Mouse (Mus musculus): Measurements from ENCODE around the gene Clps. TPM values are rescaled to one million over a fixed set of nuclear protein-coding genes. Genes with fewer than 3 reads are reported as not detected.
A peak's percentile ranks its signal among the peaks of the same experiment; 100 is the strongest.

The Clps gene
- polyA plus RNA-seq, 1 experiment from 2014 or later: 51.3 TPM

DNA sequence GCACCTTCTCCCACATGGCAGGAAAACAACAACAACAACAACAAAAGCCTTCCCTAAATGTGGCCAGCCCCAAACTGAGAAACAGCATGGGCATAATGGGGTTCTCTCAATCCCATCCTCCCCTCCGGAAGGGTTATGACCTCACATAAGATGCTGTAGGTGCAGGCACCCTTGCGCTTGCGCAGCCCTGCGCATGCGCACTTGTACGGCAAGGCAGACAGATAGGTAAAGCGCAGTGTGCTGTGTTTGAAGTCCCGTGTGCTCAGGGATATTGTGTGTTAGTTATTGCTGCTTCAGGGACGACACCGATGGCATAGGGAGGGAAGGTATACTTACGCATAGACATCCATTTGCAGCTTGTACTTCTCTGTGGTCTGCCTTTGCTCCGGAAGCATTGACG, 27.2 kb downstream of the Clps start:
- H3K9me3 ChIP-seq (replicated peaks; ENCODE audit: control insufficient read depth, low read length): no peaks in the 10 kb centered on the region
- H3K4me1 ChIP-seq (ENCODE audit: control insufficient read depth, low read depth, low read length): no peaks in the 10 kb centered on the region
- H3K4me3 ChIP-seq (ENCODE audit: low read depth, low read length): no peak overlapping the region
- WGBS (ENCODE audit: insufficient replicate concordance): 78% methylated on average over 13 of the region's 13 CpGs
- H3K36me3 ChIP-seq (ENCODE audit: control insufficient read depth, insufficient read depth): no peaks in the 10 kb centered on the region
- no peak for ATAC-seq (ENCODE audit: low read depth)
- no peak overlapping the region for H3K27ac ChIP-seq (ENCODE audit: low read length)
- H3K4me2 ChIP-seq (ENCODE audit: low read depth, low read length): no peak overlapping the region
- H3K27me3 ChIP-seq (ENCODE audit: control insufficient read depth, insufficient read depth, low read depth, low read length): no peaks in the 10 kb centered on the region
- H3K9ac ChIP-seq (ENCODE audit: low read depth, low read length): no peak overlapping the region

GRCm38 (mm10) chr17:28532557-28532956, 28.0 kb downstream of the Clps start:
- Histone ChIP-seq H3K4me1 (ENCODE audit: control insufficient read depth, low read depth, low read length) (peaks cover 3% of the 10 kb centered on the region), H3K4me2 (ENCODE audit: low read depth, low read length) (no peak overlapping the region), H3K9ac (ENCODE audit: low read depth, low read length) (no peak overlapping the region), H3K4me3 (ENCODE audit: low read depth, low read length) (no peak overlapping the region), H3K9me3 (replicated peaks; ENCODE audit: control insufficient read depth, low read length) (no peaks in the 10 kb centered on the region), H3K27ac (ENCODE audit: low read length) (no peak overlapping the region), H3K27me3 (ENCODE audit: control insufficient read depth, insufficient read depth, low read depth, low read length) (no peaks in the 10 kb centered on the region), H3K36me3 (ENCODE audit: control insufficient read depth, insufficient read depth) (no peaks in the 10 kb centered on the region)
- no peak for ATAC-seq (ENCODE audit: low read depth)
- WGBS (ENCODE audit: insufficient replicate concordance): 62% methylated on average over 7 of the region's 7 CpGs

- WGBS (ENCODE audit: insufficient replicate concordance): 17% methylated on average over 18 of the region's 18 CpGs
- Histone ChIP-seq H3K9me3 (replicated peaks; ENCODE audit: control insufficient read depth, low read length) (no peaks in the 10 kb centered on the region), H3K27ac (ENCODE audit: low read length) (no peak overlapping the region), H3K36me3 (ENCODE audit: control insufficient read depth, insufficient read depth) (no peaks in the 10 kb centered on the region), H3K27me3 (ENCODE audit: control insufficient read depth, insufficient read depth, low read depth, low read length) (no peaks in the 10 kb centered on the region), H3K9ac (ENCODE audit: low read depth, low read length) (no peak overlapping the region), H3K4me3 (ENCODE audit: low read depth, low read length) (no peak overlapping the region), H3K4me2 (ENCODE audit: low read depth, low read length) (no peak overlapping the region), H3K4me1 (ENCODE audit: control insufficient read depth, low read depth, low read length) (peaks cover 6% of the 10 kb centered on the region)
- ATAC-seq (ENCODE audit: low read depth): 0 out of 2 replicates have a peak, but pooled peaks have one; percentile 30
These were observed 28.6 kb downstream of the Clps start for GRCm38 (mm10) chr17:28531946-28532345.

DNA sequence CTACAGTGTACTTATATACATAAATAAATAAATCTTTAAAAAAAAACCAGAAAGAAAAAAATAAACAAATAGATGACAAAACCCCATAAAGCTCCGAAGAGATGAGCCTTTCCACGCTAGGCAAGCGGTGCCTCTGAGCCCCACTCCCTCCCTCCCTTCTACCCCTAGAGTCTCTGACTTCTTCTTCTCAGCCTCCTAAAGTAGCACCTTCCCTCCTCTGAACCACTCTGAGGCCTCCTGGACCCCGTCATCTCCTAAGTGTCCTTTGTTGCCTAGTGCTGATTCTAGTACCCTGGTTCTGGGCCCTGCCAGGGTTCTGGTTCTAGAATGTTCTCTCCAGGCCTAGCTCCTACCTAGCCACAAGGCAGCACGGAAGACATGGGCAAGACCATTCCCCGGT, 30.1 kb downstream of the Clps start, which contains the start of gene Armc12:
Gene Armc12 (plus strand): TSS at position 301 of the 400 bp plus-strand sequence.
- Histone ChIP-seq H3K27me3 (ENCODE audit: control insufficient read depth, insufficient read depth, low read depth, low read length) (no peaks in the 10 kb centered on the region), H3K4me1 (ENCODE audit: control insufficient read depth, low read depth, low read length) (peaks cover 6% of the 10 kb centered on the region), H3K27ac (ENCODE audit: low read length) (no peak within 1 kb of the TSS), H3K4me3 (ENCODE audit: low read depth, low read length) (no peak within 1 kb of the TSS), H3K9ac (ENCODE audit: low read depth, low read length) (no peak within 1 kb of the TSS), H3K36me3 (ENCODE audit: control insufficient read depth, insufficient read depth) (no peaks in the 10 kb centered on the region), H3K4me2 (ENCODE audit: low read depth, low read length) (no peak within 1 kb of the TSS), H3K9me3 (replicated peaks; ENCODE audit: control insufficient read depth, low read length) (no peaks in the 10 kb centered on the region)
- ATAC-seq (ENCODE audit: low read depth): no peak
- 65% methylated on average over 6 of the region's 6 CpGs for WGBS (ENCODE audit: insufficient replicate concordance)

- Histone ChIP-seq H3K36me3 (ENCODE audit: control insufficient read depth, insufficient read depth) (no peaks in the 10 kb centered on the region), H3K9me3 (replicated peaks; ENCODE audit: control insufficient read depth, low read length) (no peaks in the 10 kb centered on the region), H3K9ac (ENCODE audit: low read depth, low read length) (no peak overlapping the region), H3K27ac (ENCODE audit: low read length) (no peak overlapping the region), H3K27me3 (ENCODE audit: control insufficient read depth, insufficient read depth, low read depth, low read length) (no peaks in the 10 kb centered on the region), H3K4me1 (ENCODE audit: control insufficient read depth, low read depth, low read length) (peaks cover 6% of the 10 kb centered on the region), H3K4me3 (ENCODE audit: low read depth, low read length) (no peak overlapping the region), H3K4me2 (ENCODE audit: low read depth, low read length) (no peak overlapping the region)
- ATAC-seq (ENCODE audit: low read depth): no peak
- WGBS (ENCODE audit: insufficient replicate concordance): 50% methylated on average over 4 of the region's 4 CpGs
These were observed 31.4 kb downstream of the Clps start for GRCm38 (mm10) chr17:28529116-28529515.

DNA sequence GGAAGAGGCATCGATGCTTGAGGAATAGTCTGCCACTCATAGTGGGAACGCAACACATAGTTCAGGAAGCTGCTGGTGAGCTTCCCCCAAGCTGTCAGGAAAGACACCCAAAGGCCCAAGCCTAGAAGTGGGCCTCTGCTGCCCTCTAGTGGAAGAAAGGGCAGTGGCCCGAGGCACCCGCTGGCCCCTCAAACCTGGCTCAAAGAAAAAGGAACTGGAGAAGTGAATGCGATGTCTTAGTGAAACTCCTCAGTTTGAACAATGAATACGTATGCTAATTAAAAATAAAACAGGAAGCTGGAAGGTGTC, 32.6 kb downstream of the Clps start:
- no peak overlapping the region for H3K9ac ChIP-seq (ENCODE audit: low read depth, low read length)
- no peak for ATAC-seq (ENCODE audit: low read depth)
- no peaks in the 10 kb centered on the region for H3K36me3 ChIP-seq (ENCODE audit: control insufficient read depth, insufficient read depth)
- H3K9me3 ChIP-seq (replicated peaks; ENCODE audit: control insufficient read depth, low read length): no peaks in the 10 kb centered on the region
- H3K27me3 ChIP-seq (ENCODE audit: control insufficient read depth, insufficient read depth, low read depth, low read length): peaks cover 6% of the 10 kb centered on the region
- peak overlapping the region; percentile 35; the same call in 1 of the 2 replicates for H3K4me2 ChIP-seq (ENCODE audit: low read depth, low read length)
- H3K4me3 ChIP-seq (ENCODE audit: low read depth, low read length): no peak overlapping the region
- peaks cover 6% of the 10 kb centered on the region for H3K4me1 ChIP-seq (ENCODE audit: control insufficient read depth, low read depth, low read length)
- WGBS (ENCODE audit: insufficient replicate concordance): 0% methylated on average over 6 of the region's 6 CpGs
- H3K27ac ChIP-seq (ENCODE audit: low read length): no peak overlapping the region

DNA sequence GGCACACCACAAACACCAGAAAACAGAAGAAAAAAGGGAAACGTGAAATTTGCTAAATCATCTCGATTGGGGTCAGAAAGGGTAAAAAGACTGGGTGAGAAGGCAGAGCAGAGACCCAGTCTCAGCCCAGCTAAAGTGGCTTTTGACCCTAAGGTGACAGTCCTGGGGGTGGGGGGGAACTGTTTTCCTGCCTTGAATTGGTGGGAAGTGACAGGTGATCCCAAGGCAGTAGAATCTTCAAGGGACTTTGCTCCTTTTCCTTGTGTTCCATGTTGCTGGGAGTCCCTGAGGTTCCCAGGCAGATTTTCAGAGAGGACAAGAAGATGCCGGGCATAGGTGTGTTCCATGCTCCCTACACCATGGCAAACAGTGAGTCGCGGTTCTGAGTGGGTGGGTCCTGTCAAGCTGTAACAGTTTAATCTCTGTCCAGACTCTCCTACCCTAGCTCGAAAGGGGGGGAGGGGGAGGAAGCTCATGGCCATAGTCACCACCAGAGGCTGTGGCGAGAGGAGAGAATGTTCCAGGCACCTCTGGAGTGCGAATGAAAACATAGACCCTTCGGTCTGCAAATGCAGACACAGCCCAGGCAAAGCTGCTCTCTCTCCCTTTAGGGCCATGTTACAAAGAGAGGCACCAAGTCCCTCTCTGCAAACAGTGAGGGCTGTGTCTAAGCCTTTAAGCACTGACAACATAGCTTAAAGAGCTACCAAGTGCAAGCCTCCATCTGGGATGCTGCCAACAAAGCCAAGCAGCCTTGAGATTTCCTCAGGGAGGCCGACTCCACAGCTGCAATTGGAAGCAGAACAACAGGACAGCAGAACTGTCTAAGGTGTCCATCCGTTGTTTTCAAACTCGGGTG, 33.2 kb downstream of the Clps start:
- Histone ChIP-seq H3K9me3 (replicated peaks; ENCODE audit: control insufficient read depth, low read length) (no peaks in the 10 kb centered on the region), H3K4me2 (ENCODE audit: low read depth, low read length) (peak overlapping the region; percentile 35; the same call in 1 of the 2 replicates), H3K4me1 (ENCODE audit: control insufficient read depth, low read depth, low read length) (peaks cover 6% of the 10 kb centered on the region), H3K36me3 (ENCODE audit: control insufficient read depth, insufficient read depth) (no peaks in the 10 kb centered on the region), H3K27me3 (ENCODE audit: control insufficient read depth, insufficient read depth, low read depth, low read length) (peaks cover 12% of the 10 kb centered on the region), H3K4me3 (ENCODE audit: low read depth, low read length) (no peak overlapping the region), H3K9ac (ENCODE audit: low read depth, low read length) (no peak overlapping the region), H3K27ac (ENCODE audit: low read length) (no peak overlapping the region)
- ATAC-seq (ENCODE audit: low read depth): no peak
- WGBS (ENCODE audit: insufficient replicate concordance): 26% methylated on average over 12 of the region's 12 CpGs

DNA sequence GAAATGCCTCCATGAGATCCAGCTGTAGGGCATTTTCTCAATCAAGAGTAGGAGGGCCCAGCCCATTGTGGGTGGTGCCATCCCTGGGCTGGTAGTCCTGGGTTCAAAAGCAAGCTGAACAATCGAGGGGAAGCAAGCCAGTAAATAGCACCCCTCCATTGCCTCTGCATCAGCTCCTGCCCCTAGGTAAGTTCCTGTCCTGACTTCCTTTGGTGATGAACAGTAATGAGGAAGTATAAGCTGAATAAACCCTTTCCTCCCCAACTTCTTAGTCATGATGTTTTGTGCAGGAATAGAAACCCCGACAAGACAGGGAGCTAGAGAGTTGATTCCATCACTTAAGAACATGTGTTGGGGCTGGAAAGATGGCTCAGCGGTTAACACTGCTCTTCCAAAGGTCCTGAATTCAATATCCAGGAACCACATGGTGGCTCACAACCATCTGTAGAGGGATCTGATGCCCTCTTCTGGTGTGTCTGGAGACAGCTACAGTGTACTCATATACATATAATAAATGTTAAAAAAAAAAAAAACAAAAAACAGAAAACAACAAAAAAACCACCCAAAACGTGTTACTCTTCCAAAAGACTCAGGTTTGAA, 35.6 kb downstream of the Clps start:
- H3K9ac ChIP-seq (ENCODE audit: low read depth, low read length): no peak overlapping the region
- no peak for ATAC-seq (ENCODE audit: low read depth)
- 28% methylated on average over 4 of the region's 4 CpGs for WGBS (ENCODE audit: insufficient replicate concordance)
- no peak overlapping the region for H3K4me3 ChIP-seq (ENCODE audit: low read depth, low read length)
- no peaks in the 10 kb centered on the region for H3K36me3 ChIP-seq (ENCODE audit: control insufficient read depth, insufficient read depth)
- no peaks in the 10 kb centered on the region for H3K9me3 ChIP-seq (replicated peaks; ENCODE audit: control insufficient read depth, low read length)
- peak overlapping the region; percentile 53 for H3K27ac ChIP-seq (ENCODE audit: low read length)
- H3K4me1 ChIP-seq (ENCODE audit: control insufficient read depth, low read depth, low read length): peaks cover 11% of the 10 kb centered on the region
- H3K4me2 ChIP-seq (ENCODE audit: low read depth, low read length): peak overlapping the region; percentile 70; the same call in 1 of the 2 replicates
- peaks cover 19% of the 10 kb centered on the region for H3K27me3 ChIP-seq (ENCODE audit: control insufficient read depth, insufficient read depth, low read depth, low read length)

- H3K36me3 ChIP-seq (ENCODE audit: control insufficient read depth, insufficient read depth): no peaks in the 10 kb centered on the region
- H3K9me3 ChIP-seq (replicated peaks; ENCODE audit: control insufficient read depth, low read length): no peaks in the 10 kb centered on the region
- H3K4me2 ChIP-seq (ENCODE audit: low read depth, low read length): peak overlapping the region; percentile 70
- H3K27ac ChIP-seq (ENCODE audit: low read length): peak overlapping the region; percentile 53
- peak overlapping the region; percentile 61 for H3K4me3 ChIP-seq (ENCODE audit: low read depth, low read length)
- no peak for ATAC-seq (ENCODE audit: low read depth)
- WGBS (ENCODE audit: insufficient replicate concordance): 49% methylated on average over 23 of the region's 23 CpGs
- peaks cover 19% of the 10 kb centered on the region for H3K27me3 ChIP-seq (ENCODE audit: control insufficient read depth, insufficient read depth, low read depth, low read length)
- no peak overlapping the region for H3K9ac ChIP-seq (ENCODE audit: low read depth, low read length)
- peaks cover 13% of the 10 kb centered on the region for H3K4me1 ChIP-seq (ENCODE audit: control insufficient read depth, low read depth, low read length)
These were observed 36.4 kb downstream of the Clps start for GRCm38 (mm10) chr17:28524009-28524695.

Data from liver, embryonic 16.5 days (tissue).